Mouse (Mus musculus) naive thymus-derived CD4-positive, alpha-beta T cell, adult 2 months (primary cell): ENCODE measurements at regions not wholly inside any gene's neighbourhood (a gene's known extent, or its start where the extent isn't known, plus 50 kb on each side); places are given as distances from the start of the nearest gene placed in this dataset.

ENCODE experiments used
- DNase-seq: peaks from one replicate; pipeline ENCODE4 v3.0.0-alpha.2; 2011; ENCODE audit warnings: low read depth

DNA sequence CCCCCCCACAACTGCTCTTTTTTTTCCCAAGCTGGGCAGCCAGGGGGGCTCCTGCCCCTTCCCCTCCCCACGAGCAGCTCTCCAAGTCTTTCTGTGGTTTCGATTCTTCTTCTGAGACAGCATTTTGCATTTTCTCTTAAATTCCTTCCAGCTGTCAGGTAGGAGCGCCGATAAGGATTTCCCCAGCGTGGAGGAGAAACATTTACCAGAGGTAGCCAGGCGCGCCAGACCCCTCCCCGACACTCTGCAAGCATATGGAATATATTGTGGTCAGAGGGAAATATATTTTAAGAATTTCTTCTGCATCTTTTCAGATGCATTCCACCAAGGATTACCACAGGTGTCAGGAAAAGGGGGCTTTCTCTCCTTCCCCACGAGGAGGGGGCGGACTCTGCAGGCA is 111.9 kb downstream of the Tbx5 start:
- no peak for DNase-seq

DNA sequence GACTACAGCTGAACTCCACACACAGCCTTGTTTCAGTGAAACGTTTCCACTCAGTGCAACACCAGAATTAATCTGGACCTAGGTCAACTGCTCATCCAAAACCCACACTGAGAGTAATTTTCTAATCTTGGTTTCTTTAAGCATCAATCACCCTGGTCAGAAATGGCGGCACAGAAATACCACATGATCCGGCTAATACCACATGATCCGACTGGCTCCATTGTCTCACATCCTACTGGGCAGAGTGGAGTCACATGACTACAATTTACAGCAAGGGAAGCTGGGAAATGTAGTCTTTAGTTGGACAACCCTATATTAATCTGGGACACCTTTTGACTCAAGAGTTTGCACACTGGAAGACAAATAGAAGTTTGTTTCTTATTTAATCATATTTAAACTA is 115.9 kb downstream of the Tbx5 start:
- DNase-seq, result no peak

DNA sequence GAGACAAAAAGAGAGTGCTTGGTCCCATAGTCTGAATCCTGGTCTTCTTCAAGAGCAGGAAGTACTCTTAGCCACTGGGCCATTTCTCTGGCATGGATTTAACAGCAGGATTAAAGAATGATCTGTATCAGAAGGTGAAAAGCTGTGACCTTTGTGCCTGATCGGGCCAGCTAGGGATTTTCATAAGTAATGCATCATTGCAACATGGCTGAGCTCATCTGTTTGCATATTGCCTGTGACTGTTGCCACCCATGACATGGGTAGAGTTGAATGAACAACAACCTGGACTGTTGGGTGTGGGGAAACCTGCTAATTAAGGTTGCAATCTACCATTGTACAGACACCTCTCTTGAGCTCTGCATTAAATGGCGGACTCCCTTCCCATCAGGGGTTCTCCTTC is 119.6 kb downstream of the Tbx5 start:
- DNase-seq, result no peak

DNA sequence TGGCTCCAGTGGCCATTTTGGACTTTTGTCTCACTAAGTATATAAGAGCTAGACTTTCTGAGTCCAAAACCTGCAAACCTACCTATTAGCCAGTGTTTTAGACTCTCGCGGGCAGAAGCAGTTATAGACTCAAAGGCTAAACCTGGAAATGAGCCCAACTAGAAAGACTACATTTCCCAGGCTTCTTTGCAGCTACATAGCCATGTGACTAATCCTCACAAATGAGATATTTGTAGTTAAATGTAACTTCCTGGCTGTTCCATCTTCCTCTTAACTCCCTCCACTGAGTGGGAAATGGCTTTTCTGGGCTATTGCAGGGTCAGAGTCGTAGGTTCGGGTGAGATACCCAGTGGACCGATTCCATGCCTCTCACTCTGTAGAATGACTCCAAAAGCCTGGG is 120.7 kb downstream of the Tbx5 start:
- no peak for DNase-seq

DNA sequence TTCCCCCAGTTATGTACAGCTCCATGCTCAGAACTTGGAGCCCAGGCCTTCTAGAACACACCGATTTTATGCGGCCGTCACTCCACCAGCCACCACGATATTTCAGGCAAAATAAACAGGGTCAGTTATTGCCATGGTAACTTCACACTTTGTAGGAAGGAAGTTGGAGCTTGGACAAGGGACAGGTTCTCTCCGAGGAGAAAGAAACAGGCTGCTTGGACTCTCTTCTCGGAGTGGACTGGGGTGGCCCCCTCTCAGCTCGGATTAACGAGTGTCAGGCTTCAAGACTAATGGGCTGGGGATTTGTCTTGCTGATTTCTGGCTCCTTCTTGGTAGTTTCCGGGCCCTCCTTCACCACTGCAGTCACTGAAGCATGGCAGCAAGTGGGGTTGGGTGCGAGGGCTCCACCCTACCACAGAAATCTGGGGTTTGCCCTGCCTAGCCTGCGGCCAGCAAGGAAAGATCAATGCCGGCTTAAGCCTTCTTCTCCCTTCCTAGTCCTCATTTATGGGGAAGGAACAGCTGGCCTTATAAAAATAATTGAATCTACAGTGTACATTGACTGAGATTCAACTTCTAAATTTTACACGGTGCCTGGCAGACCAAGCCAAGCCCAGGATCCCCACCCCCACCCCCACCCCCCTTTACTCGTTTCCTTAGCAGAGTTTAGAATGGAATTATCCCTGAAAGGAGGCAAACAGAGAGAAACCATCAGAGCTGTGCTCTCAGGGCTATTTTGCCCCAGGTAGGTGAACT is 121.5 kb downstream of the Tbx5 start:
- no peak for DNase-seq

DNA sequence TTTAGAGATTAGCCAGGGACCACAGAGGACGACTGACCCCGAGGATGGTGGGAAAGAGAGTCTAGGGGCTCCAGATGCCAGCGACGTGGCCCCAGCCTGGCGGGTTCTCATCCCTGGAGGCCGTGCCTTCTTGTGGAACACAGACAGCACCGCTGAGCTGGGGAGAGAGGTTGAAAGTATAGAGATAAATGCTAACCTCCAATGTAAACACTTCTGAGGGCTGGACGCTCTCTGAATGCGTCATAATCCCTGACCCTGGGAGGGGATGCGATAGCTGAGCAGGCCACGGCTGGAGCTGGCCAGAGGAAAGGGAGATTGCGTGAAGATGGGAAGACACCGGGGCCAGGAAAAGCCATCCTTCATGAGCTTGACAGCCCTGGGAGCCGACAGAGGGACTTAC is 126.5 kb downstream of the Tbx5 start:
- no peak for DNase-seq

DNA sequence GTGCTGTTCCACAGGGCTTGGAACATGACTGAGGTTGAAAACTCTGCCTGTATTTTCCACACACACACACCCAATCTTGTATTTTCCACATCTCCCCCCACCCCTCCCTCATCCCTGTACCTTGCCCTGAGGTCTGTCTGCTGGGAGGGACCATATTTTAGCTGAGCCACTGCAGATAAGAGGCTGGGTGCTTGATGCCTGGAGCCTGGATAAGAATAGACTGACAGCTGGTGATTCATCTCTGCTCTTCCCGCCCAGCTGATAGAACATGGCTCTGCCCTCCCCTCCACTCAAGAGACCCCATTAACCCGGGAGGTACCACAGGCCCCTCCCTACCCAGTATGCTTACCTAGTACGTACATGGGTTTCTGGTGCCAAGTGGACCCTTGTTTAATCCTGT is 132.3 kb downstream of the Tbx5 start:
- DNase-seq, result no peak

DNA sequence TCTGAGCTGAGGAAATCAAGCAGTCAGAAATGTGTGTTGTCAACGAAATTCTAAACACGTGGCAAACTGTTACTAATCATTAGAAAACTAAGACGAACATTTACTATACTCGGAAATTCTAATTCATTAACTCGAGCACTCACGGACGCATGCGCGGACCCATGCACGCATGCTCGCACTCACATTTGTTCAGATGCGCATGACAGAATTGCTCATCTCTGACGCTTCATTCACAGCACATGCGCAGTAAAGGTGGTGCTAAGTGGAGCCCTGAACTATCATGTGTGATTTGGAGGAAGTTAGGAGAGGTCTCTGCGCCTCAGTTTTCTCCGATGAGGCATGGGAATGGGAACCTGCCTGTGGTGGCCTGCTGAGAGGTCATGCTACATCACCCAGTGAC is 138.8 kb downstream of the Tbx5 start:
- no peak for DNase-seq

DNA sequence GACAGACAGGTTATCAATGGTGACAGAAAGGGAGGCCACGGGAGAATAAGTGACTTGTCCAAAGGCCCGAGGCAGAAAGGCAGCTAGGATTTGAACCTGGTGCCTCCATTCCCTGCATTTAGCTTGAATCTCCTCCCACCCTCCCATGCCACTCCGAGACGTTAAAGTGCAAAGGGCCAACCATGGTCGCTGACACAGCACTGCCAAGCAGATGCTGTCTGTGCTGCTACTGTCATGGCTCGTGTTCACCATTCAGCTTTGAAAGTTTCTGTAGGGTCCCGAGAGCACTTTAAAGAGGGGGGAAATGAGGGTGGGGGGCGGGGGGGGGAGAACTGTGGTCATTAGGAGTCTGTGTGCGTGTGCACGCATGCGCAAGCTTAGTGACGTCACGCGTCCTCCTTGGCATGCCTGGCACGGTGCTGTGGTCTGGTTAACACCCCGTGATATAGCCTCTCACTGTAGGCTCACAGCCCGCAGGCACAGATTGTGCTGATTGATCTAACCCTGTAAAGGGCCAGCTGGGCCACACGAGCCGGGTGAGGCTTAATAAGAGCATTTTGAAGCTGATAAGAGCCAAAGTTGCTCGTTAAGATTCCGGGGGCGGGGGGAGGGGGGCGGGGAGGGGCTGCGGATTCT is 140.5 kb downstream of the Tbx5 start:
- DNase-seq, result peak; percentile 4

DNA sequence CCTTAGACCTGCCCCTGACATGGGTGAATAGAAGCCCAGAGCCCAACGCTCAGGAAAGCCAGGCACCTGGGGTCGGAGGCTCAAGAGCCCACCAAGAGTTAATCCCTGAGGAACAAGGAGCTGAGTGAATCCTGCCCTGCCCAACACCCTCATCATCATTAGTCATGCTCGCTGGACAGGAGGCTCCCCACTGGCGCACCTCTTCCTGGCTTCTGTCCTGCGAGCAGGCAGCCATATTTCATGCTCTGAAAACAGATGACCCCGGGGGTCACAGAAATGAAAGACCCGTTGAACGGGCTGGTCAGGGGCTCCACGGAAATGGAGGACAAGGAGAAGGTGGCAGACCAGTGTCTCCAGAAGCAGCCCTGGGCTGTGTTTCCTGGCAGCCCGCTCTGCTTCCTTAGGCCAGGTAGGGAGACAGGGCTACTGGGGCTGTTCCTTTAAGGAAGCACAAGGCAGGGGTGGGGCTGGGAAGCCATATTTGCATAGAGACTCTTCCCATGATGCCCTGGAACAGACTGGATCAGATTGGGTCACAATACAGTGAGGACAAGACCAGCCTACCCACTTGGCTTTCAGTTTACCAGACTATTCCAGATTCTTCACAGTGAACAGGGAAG is 138.1 kb upstream of the Rbm19 start:
- DNase-seq, result no peak

DNA sequence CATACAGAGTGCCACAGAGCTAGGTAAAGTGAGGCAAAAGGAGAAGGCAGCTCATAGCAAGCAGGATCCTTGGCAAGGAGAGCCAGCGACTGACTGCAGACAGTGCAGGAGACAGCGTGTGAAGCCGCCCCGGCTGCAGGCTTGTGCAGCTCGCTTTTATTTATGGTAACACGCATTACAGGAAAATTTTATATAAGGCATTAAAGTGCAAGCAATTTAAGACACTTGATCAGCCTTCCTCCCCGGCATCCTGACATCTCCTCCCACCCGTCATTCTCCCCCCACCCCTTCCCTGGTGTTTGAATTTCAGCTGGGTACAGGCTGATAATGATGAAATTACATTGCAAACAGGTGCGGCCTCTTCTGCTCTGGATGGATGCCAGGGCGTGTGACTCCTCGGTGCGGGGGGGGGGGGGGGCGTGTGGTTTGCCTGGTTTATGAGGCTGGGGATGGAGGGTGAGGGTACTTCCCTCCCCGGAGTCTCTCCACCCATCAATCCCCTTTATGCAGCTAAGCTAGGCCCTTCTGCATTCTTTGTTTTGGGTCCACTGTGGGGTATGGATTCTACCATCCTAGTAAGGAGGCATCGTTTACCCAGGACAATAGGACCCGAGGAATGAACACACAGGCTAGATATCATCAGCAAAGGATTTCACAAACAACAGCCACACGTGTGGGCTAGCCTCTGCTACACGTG is 135.0 kb upstream of the Rbm19 start:
- no peak for DNase-seq

DNA sequence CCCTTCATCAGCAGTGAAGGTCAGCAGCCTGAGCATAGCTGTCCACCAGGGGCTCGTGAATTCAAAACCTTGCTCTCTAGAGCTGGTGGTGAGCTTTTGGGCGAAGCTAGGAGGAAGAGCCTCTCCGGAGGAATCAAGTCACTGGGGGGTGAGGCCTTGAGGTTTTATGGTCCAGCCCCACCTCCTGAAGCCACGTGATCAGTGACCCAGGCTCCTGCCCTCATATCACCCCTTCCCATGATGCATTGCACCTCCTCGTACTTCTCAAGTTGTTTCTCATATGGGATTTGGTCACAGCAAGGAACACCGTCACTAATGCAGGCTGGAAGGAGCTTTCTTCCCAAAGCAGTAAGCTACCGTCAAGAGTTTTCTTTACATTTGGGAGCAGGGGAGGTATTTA is 132.1 kb upstream of the Rbm19 start:
- DNase-seq, result no peak

DNA sequence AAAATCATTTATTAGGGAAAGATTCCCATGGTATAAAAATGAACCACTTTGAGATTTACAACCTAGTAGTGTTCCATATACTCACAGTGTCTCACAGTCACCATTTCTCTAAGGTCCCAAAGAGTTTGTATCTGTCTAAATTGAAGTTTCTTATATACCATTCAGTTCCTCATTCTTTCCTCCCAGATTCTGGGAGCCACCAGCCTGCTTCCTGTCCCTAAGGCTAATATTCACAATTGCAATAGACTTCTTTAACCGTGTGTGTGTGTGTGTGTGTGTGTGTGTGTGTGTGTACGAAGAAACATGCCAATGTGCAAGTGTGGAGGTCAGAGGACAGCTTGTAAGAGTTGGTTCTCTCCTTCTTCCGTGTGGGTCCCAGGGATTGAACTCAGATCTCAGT is 124.1 kb upstream of the Rbm19 start:
- no peak for DNase-seq

DNA sequence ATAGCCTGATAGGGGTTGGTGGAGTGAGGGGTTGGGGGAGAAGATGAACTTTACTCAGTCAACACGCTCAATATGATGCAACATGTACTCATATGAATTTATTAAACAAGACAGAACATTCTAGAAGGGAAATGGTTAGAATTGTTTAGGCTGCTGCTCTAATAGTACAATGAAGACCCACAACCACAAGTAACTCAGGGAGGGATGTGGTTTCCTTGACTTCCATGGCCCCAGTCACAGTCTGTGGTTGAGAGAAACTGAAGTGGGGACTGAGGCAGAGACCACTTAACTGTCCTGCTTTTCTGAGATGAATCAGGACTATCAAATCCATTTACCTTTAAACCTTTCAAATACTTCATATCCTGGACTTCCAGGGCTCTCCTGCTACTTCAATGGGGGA is 120.5 kb upstream of the Rbm19 start:
- DNase-seq, result no peak

DNA sequence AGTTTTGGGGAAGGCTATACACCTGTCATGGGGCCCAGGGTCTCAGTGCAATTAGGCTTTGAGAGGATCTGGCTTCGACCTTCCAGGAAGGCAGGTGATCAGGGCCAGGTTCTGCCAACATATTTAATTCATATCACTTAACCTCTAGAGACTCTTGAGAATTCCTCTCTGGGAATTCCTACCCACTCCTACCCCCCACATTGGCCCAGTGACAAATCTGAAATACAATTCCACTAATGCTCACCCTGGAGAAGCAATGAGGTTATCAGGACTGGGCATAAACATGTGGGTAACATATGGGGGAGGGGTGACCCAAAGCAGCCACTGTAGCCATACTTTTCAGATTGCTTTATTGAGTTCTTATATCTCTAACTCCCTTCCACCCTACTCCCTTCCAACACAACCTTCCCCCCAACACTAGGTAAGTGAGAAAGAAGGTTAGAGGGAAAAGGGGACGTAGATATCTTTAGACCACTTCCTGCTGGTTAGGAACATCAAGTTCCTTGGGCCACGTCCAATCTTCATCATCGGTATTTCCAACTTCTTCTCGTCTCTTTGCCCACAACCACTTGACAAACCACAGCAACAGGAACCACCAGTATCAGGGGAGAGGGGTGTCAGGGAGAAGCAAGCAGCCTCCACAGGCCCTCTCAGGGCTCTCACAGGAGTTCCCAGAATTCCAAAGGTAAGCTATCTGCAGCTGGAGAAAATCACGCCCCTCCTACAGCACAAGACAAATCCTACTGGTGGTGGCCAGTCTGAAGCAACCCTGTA is 110.4 kb upstream of the Rbm19 start:
- DNase-seq, result no peak

DNA sequence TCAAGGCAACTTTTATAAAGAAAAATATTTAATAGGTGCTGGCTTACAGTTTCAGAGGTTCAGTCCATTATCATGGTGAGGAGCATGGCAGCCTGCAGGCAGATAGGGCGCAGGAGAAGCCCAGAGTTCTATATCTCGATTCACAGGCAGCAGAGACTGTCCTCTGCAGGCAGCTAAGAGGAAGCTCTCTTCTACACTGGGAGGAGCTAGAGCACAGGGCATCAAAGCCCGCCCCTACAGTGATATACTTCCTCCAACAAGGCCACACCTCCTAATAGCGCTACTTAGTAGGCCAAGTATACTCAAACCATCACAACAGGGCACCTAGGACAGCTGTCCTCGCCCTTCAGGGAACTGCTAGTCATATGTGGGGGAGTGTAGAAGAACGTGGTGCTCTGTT is 108.5 kb upstream of the Rbm19 start:
- no peak for DNase-seq

DNA sequence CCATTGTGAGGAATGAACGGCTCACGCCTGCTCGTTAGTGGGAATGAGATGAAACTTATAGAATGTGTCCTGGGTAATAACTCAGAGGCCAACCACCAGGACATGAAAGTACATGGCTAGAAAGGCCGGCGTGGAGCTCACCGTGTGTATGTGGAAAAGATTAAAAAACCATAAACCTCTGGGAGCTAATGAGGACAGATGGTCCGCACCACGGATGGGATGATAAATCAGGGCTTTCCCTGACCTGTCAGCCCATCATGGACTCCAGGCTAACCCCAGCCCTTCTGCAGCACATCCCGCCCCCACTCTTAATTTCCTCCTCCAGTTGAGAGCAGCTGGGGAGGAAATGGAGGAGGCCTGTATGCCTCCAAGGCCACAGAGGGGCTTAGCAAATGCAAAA is 108.0 kb upstream of the Rbm19 start:
- no peak for DNase-seq

DNA sequence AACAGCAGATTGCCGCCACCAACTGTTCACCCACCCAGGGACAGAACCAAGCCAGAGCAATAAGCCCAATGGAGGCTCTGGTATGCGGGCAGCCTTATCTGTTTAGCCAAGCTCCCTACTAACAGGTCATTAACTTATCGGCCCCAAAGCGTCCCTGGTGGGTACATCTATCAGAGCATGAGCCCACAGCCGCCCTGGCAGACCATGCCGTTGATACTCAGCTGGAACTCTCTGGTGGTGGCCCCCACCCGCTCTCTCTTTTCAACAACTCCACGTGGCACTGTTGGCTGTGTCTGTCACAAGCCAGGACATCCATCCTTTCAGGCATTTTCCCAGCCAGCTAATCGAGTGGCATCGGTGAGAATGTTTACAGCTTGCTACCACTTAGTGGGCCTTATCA is 100.8 kb upstream of the Rbm19 start:
- no peak for DNase-seq

DNA sequence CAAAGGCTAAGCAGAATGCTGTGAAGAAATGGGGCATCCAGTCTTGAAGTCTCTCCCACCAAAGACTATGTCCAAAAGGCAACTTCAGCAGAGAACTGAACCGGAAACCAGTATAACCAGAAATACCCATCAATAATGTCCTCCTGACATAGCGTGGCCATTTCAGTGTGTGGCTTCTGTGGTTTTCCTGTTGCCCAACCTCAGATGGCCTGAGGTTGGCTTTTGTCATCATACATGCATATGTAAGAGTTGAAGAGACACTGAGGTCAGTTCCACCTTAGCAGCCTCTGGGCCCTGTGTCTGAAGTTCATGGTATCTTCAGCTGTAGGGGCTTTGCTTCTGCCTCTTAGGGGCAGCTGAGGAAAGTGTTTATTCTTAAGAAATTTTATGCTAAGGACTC is 98.1 kb upstream of the Rbm19 start:
- DNase-seq, result no peak

DNA sequence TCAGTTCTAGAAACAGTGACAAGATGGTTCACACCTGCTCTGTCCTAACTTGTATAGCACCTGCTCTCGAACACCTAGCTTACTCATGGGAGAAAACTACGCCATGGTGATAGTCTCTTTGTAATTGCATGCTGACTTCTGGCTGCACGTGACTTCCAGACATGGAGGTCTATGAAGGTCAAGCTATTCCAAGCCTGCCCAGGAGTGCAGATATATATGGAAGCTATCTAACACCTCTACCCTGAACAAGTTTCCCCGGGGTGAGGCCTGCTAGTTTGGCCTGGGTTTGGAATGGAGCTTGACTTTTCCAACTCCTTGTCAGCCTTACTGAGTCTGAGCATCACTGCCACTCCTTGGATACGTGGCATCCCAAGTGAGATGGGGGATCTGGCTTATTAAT is 95.5 kb upstream of the Rbm19 start:
- DNase-seq, result no peak

DNA sequence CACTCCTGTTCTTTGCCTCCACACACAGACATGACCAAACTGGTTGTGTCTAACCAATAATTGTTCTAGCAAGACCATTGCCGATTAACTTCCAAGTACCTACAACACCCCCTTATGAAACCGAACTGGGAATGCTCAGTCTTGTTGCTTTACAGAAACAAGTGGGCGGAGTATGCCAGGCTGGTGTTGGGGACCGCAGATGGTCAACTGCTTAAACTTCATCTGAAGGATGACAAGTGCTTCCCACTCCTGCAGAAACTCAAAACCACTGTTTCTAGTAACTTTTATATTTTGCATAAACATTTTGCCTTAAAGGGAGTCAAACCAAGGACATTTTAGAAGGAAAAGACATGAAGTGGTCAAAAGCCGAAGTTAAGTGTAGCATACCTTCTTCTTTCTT is 94.0 kb upstream of the Rbm19 start:
- DNase-seq, result no peak

DNA sequence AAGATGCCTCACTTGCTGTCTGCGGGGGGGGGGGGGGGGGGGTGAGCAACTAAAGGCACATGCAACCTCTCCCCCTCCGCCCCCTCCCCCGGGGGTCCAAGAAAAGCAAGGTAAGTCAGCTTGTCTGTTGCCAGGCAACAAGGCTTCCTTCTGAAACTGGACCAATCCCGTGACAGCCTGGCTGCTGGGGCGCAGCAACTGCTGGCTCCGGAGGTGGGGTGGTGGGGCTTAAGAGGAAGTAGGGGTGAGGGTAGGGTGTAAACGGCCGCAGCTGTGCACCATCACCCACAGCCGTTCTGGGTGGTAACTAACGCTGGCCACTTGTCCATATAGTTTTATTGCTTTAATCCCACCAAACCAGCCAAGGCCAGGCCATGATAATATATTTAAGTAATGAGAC is 92.2 kb upstream of the Rbm19 start:
- DNase-seq, result peak; percentile 13
